Mouse (Mus musculus) intestine, embryonic 15.5 days (tissue): ENCODE data around the gene P2rx7. TPM values are rescaled to one million over a fixed set of nuclear protein-coding genes. Genes with fewer than 3 reads are reported as not detected.

ENCODE experiments used
- ATAC-seq: fragments of 200-750 bp; cut with Nextera tagmentation; 2 replicates; pipeline ENCODE4 v1.8.0; 2017; ENCODE audit warnings: moderate TSS enrichment, moderate library complexity
- H3K27ac ChIP-seq: fragments of 300-500 bp; sonication (generic); 2 replicates; pipeline ENCODE4 v1.5.1; 2015; ENCODE audit warnings: mild to moderate bottlenecking, inconsistent platforms
- H3K27me3 ChIP-seq: fragments of 300-500 bp; sonication (generic); replicated peaks from 2 replicates; pipeline ENCODE4 v1.6.1; 2015; ENCODE audit warnings: inconsistent platforms
- H3K36me3 ChIP-seq: fragments of 300-500 bp; sonication (generic); 2 replicates; pipeline ENCODE4 v1.6.1; 2015; ENCODE audit warnings: inconsistent platforms
- H3K4me1 ChIP-seq: fragments of 300-500 bp; sonication (generic); replicated peaks from 2 replicates; pipeline ENCODE4 v1.6.1; 2015; ENCODE audit warnings: inconsistent platforms
- H3K4me2 ChIP-seq: fragments of 300-500 bp; sonication (generic); replicated peaks from 2 replicates; pipeline ENCODE4 v1.6.1; 2015; ENCODE audit warnings: mild to moderate bottlenecking, inconsistent platforms
- H3K4me3 ChIP-seq: fragments of 300-500 bp; sonication (generic); replicated peaks from 2 replicates; pipeline ENCODE4 v1.5.1; 2015; ENCODE audit warnings: inconsistent platforms
- H3K9ac ChIP-seq: fragments of 300-500 bp; sonication (generic); 2 replicates; pipeline ENCODE4 v1.6.1; 2015; ENCODE audit warnings: inconsistent platforms
- H3K9me3 ChIP-seq: fragments of 300-500 bp; sonication (generic); 2 replicates; pipeline ENCODE4 v1.6.1; 2016; ENCODE audit warnings: inconsistent platforms
- WGBS: fragments of 180-500 bp; shearing (Covaris S2); methylation state at CpG from one replicate; pipeline ENCODE4 v1.1.7; 2015; 5-methylcytosine and 5-hydroxymethylcytosine counted together
- polyA plus RNA-seq: library from polyadenylated mRNA; unstranded; fragments of >200 nt; fragmentation: Nextera tagmentation; extraction: Ambion mirVana; gene quantifications from 2 replicates; pipeline ENCODE4 v1.2.1, GENCODE M21; 2015

P2rx7 gene
- polyA plus RNA-seq, 1 experiment from 2014 or later = 2.5 TPM

DNA sequence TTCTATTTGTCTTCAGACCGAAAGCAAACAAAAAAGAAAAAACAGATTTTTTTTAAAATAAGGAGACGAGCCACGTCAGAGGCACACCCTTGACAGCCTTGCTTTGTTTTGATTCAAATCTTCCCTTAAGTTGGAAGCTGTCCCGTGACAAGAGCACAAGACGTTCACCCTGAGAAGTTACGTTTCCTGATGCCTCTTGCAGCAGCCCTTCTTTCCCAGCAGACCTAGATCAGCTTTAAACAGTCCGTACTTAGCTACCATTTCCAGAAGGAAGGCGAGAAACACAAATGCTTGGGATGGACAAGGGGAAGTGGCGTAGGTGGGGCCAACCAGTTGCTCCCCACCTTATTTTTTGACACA, 55.0 kb downstream of the P2rx7 start:
- ATAC-seq = no peak
- Histone ChIP-seq H3K9me3 (no peaks in the 10 kb centered on the region), H3K9ac (no peak overlapping the region), H3K4me1 (peaks cover 14% of the 10 kb centered on the region), H3K4me3 (no peak overlapping the region), H3K36me3 (no peaks in the 10 kb centered on the region), H3K27ac (no peak overlapping the region), H3K27me3 (no peaks in the 10 kb centered on the region), H3K4me2 (no peak overlapping the region)
- WGBS = 53% methylated on average over 9 of the region's 9 CpGs

DNA sequence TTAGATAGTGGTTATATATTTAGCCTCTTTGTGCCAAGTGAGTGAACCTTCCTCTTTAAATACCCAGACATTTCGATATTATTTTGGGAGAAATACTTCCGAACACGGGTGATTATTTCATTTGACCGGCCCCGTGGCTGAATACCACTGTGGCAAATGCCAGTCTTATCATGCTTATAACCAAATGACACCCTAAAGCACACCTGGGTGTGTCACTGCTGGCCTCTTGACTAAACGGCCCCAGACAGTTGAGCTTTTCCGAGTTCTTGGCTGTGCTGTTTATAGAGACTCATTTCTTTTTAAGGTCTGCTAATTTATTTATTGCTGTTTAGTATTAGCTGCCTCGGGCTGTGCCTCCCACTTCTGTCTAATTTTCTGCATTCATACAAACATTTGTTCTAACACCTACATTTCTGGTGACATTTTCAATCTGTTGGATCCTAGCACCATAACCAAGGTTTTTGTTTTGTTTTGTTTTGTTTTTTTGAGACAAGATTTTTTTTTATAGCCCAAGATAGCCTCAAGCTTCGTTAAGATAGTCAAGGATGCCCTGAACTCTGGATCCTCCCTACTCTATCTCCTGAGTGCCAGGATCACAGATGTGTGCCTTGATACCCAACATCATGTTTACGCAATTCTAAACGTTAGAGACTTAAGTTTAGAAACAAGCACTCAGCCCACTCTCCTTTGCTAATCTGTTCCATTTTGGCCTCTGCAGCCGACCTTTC, 56.6 kb downstream of the P2rx7 start:
- 51% methylated on average over 12 of the region's 12 CpGs for WGBS

DNA sequence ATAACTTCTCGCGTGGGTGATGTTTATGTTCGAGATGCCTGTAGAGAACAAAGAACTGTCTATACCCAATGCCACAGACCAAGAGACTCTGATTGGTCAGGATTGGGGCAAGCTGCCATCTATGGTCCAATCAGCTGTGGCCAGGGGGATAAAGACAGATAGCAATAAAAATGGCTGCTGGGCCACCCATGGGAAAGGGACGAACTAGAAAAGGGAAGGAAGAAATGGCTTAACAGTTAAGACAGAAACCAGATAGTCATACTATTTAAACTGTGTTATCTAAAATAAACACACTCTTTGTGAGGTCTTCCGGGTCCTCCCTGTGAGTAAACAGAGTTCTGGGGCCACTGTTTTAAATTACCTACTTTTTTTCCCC, 57.1 kb downstream of the P2rx7 start:
- no peaks in the 10 kb centered on the region for H3K36me3 ChIP-seq
- peaks cover 14% of the 10 kb centered on the region for H3K4me1 ChIP-seq
- 13% methylated on average over 5 of the region's 5 CpGs for WGBS
- H3K27me3 ChIP-seq = no peaks in the 10 kb centered on the region
- H3K4me2 ChIP-seq = no peak overlapping the region
- no peak overlapping the region for H3K27ac ChIP-seq
- H3K9me3 ChIP-seq = no peaks in the 10 kb centered on the region
- peak; percentile 68 for ATAC-seq
- no peak overlapping the region for H3K4me3 ChIP-seq
- H3K9ac ChIP-seq = no peak overlapping the region

More for the DNA sequence above, 56.6 kb downstream of the P2rx7 start:
- H3K27ac ChIP-seq = no peak overlapping the region
- H3K9ac ChIP-seq = no peak overlapping the region
- no peaks in the 10 kb centered on the region for H3K36me3 ChIP-seq
- peaks cover 14% of the 10 kb centered on the region for H3K4me1 ChIP-seq
- no peaks in the 10 kb centered on the region for H3K9me3 ChIP-seq
- H3K27me3 ChIP-seq = no peaks in the 10 kb centered on the region
- no peak overlapping the region for H3K4me3 ChIP-seq
- ATAC-seq = no peak
- no peak overlapping the region for H3K4me2 ChIP-seq

DNA sequence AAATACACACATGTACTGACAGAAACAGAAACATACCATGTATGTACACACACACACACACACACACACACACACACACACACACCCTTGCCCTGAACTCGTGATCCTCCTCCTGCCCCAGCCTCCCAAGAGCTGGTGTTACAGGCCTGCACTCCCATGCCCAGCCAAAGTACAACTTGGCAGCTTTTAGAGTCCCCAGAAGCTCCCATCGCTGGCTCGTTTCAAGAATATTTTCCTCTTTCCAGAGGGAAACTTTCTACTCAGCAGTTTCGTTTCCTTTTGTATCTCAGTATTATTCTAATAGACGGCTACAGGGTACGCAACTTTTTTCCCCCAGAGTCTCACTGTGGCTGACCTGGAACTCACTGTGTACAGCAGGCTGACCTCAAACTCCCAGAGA, 58.4 kb downstream of the P2rx7 start:
- Histone ChIP-seq H3K36me3 (no peaks in the 10 kb centered on the region), H3K4me2 (no peak overlapping the region), H3K27me3 (no peaks in the 10 kb centered on the region), H3K4me1 (peaks cover 14% of the 10 kb centered on the region), H3K27ac (no peak overlapping the region), H3K9ac (no peak overlapping the region), H3K4me3 (no peak overlapping the region), H3K9me3 (no peaks in the 10 kb centered on the region)
- ATAC-seq = no peak
- 73% methylated on average over 6 of the region's 6 CpGs for WGBS

DNA sequence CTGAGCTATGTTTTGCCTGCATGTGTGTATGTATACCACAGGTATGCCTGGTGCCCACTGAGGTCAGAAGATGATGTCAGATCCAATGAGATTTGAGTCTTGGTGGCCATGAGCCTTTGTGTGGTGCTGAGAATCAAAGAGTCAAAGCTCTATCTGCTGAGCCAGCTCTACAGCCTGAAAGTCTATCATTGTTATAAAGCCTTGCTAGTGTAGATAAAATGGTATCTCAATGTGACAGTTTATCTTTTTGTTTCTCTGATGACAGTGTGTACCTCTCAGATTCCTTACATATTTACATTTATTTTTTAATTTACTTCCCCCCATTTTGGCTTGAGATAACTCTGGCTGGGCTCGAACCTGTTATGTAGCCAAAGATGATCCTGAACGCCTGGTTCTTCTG, 59.9 kb downstream of the P2rx7 start:
- Histone ChIP-seq H3K36me3 (no peaks in the 10 kb centered on the region), H3K9ac (no peak overlapping the region), H3K27ac (no peak overlapping the region), H3K4me3 (no peak overlapping the region), H3K27me3 (no peaks in the 10 kb centered on the region), H3K4me1 (peaks cover 14% of the 10 kb centered on the region), H3K4me2 (no peak overlapping the region), H3K9me3 (no peaks in the 10 kb centered on the region)
- no peak for ATAC-seq
- 77% methylated on average over 2 of the region's 2 CpGs for WGBS

DNA sequence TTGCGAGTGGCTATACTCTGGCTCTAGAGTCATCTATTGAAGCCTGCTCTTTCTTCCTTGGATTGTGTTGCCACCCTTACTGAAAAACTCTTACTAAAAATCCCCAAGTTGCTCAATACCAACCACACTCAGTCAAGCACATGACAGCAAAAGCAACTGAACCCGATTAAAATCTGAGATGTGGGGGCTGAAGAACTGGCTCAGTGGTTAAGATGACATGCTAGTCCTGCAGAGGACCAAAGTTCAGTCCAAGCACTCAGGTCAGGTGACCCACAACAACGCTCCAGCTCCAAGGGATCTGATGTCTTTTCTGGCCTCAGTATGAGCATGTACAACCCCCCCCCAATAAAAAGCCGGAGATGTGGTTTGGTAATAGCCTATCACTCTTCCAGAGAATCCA, 60.9 kb downstream of the P2rx7 start:
- Histone ChIP-seq H3K9ac (no peak overlapping the region), H3K27ac (no peak overlapping the region), H3K36me3 (no peaks in the 10 kb centered on the region), H3K9me3 (no peaks in the 10 kb centered on the region), H3K4me3 (no peak overlapping the region), H3K27me3 (no peaks in the 10 kb centered on the region), H3K4me1 (peaks cover 9% of the 10 kb centered on the region; the same call in 1 of the 2 replicates), H3K4me2 (no peak overlapping the region)
- ATAC-seq = no peak
- WGBS = 76% methylated on average over 4 of the region's 4 CpGs

DNA sequence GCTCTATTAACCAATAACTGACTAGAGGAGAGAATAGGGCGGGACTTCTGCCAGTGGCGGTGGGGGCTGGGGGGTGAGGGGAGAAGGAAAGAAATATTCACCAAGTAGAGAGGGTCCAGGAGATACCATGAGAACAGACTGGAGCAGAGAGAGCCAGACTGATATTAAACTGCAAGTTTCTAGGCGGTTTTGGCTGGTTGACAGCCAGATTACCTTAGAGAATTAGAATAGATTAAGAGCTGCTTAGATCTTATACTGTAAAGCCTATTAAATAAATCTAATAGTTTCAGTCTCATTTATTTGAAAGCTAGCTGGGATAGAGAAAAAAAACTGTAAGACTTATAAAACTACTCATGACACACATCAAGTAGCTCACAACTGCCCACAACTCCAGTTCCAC, 61.5 kb downstream of the P2rx7 start:
- Histone ChIP-seq H3K9me3 (no peaks in the 10 kb centered on the region), H3K27me3 (no peaks in the 10 kb centered on the region), H3K4me2 (no peak overlapping the region), H3K4me3 (no peak overlapping the region), H3K27ac (no peak overlapping the region), H3K9ac (no peak overlapping the region), H3K36me3 (no peaks in the 10 kb centered on the region), H3K4me1 (peaks cover 9% of the 10 kb centered on the region; the same call in 1 of the 2 replicates)
- ATAC-seq = no peak
- 87% methylated on average over 3 of the region's 3 CpGs for WGBS

DNA sequence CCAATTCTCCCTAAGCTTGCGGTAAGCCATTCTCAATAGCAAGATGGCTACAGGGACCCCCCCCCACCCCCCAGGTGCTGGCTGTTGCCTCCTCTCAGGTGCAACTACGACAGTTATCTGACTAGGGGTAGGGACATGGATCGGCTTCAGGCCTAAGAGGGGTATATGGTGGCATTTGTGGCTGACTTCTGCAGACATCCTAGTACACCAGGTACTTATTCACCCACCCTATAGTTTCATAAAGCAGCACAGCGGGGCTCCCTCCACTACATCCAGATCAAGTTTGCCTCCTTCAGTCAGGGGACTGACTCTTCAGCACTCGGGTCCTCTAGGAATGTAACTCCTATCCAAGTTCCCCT, 63.2 kb downstream of the P2rx7 start:
- ATAC-seq = peak; percentile 18

DNA sequence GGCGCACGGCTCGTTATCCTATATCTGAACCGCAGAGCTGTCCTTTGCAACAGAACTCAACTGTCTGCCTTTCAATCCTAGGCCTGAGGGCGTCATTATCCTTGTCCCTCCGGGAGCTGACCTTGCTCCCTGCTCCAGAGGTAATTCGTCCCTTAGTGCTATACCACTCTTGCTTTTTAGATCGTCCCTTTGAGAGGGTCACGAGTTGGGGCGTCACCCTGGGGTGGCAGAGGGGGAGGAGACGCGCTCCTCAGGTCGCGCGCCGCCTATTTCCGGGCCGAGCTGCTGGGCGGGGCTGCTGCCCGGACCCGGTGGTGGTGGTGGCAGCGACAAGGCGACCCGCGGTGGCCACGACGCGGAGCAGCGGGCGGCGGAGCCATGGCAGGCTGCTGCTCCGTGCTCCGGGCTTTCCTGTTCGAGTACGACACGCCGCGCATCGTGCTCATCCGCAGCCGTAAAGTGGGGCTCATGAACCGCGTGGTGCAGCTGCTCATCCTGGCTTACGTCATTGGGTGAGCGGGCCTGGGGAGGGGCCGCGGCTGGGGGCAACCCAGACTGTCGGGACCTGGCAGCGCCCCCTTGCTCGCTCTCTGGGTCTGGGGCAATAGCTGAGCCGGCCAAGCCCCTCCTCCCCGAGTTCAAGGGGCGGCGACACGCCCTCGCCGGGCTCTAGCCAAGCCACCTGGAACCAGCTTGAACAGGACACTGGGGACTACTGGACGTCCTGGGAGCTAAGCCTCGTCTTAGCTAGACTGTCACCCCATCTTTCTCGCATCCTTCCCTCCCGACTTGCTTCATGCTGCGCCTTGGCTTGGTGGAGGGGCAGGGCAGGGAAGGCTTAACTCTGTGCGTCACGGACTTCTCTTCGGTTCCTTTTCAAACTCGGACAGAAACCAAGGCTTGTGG, 63.8 kb downstream of the P2rx7 start, which contains the start of gene P2rx4:
Gene P2rx4 (plus strand): TSS at position 269 of the 906 bp plus-strand sequence.
- Histone ChIP-seq H3K4me1 (0 out of 2 replicates have a peak, but pooled peaks cover 4% of the 10 kb centered on the region), H3K27me3 (no peaks in the 10 kb centered on the region), H3K4me2 (peak within 1 kb of the TSS; percentile 94), H3K9me3 (no peaks in the 10 kb centered on the region), H3K27ac (peak within 1 kb of the TSS; percentile 78), H3K36me3 (no peaks in the 10 kb centered on the region), H3K9ac (peak within 1 kb of the TSS; percentile 60), H3K4me3 (peak within 1 kb of the TSS; percentile 70)
- ATAC-seq = peak; percentile 92
- 2% methylated on average over 65 of the region's 66 CpGs for WGBS

More for the DNA sequence above, 63.2 kb downstream of the P2rx7 start:
- peak overlapping the region; percentile 60 for H3K9ac ChIP-seq
- no peaks in the 10 kb centered on the region for H3K27me3 ChIP-seq
- H3K4me2 ChIP-seq = peak overlapping the region; percentile 94
- no peaks in the 10 kb centered on the region for H3K36me3 ChIP-seq
- H3K4me3 ChIP-seq = peak overlapping the region; percentile 70
- H3K9me3 ChIP-seq = no peaks in the 10 kb centered on the region
- 40% methylated on average over 5 of the region's 5 CpGs for WGBS
- 0 out of 2 replicates have a peak, but pooled peaks cover 4% of the 10 kb centered on the region for H3K4me1 ChIP-seq
- peak overlapping the region; percentile 78 for H3K27ac ChIP-seq

DNA sequence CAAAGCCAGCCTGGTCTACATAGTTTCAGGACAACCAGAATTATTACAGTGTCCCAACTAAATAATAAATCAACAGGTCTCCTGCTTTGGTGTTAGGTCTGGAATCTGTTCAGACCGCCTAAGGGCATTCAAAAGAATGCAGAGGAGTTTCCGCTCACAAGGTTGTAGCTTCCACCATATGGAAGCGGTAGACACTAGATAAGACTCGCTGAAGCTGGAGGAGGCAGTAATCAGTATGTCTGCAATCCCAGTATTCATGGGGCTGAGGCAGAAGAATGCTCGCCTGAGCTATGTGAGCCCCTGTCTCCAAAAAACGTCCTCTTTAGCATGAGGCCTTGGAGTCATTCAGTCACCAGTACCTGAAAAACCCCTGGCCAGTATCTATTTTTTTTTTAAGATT, 65.1 kb downstream of the P2rx7 start:
- Histone ChIP-seq H3K27ac (no peak overlapping the region), H3K27me3 (no peaks in the 10 kb centered on the region), H3K4me2 (no peak overlapping the region), H3K4me3 (no peak overlapping the region), H3K9me3 (no peaks in the 10 kb centered on the region), H3K4me1 (0 out of 2 replicates have a peak, but pooled peaks cover 4% of the 10 kb centered on the region), H3K36me3 (no peaks in the 10 kb centered on the region), H3K9ac (no peak overlapping the region)
- ATAC-seq = no peak
- 68% methylated on average over 6 of the region's 6 CpGs for WGBS

DNA sequence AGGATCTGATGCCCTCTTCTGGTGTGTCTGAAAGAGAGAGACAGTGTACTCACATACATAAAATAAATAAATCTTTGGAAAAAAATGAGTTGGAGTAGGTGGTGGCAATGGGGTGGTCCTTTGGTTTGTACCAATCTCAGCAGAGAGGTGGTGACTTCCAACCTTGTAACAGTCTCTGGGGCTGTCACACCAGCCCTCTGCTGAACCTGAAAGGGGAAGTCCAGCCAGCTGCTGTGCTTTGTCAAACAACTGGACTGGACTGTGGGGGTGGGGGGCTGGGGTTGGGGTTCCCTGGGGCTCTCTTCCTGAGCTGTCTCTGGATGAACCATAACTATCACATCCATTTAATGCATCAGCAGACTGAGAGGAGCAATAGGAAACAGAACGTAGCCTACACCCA, 72.0 kb downstream of the P2rx7 start:
- no peak for ATAC-seq
- no peak overlapping the region for H3K27ac ChIP-seq
- no peaks in the 10 kb centered on the region for H3K27me3 ChIP-seq
- H3K9ac ChIP-seq = no peak overlapping the region
- WGBS = 61% methylated on average over 1 of the region's 1 CpGs
- H3K36me3 ChIP-seq = no peaks in the 10 kb centered on the region
- no peaks in the 10 kb centered on the region for H3K9me3 ChIP-seq
- H3K4me1 ChIP-seq = no peaks in the 10 kb centered on the region
- H3K4me3 ChIP-seq = no peak overlapping the region
- H3K4me2 ChIP-seq = no peak overlapping the region

DNA sequence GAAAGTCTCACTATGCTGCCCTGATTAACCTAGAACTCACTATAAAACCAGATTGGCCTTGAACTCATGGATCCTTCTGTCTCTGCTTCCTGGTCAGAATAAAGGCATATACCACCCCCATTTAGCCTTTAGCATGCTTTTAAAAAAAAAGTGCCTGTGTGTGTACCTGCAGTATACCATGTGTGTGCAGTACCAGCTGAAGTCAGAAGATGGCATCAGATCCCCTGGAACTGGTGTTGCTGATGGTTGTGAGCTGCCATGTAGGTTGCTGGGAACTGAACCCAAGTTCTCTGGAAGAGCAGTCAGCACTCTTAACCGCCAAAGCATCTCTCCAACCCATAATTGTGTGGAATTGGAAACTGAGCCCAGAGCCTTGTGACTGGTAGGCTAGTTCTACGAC, 73.1 kb downstream of the P2rx7 start:
- no peaks in the 10 kb centered on the region for H3K4me1 ChIP-seq
- no peaks in the 10 kb centered on the region for H3K9me3 ChIP-seq
- no peaks in the 10 kb centered on the region for H3K36me3 ChIP-seq
- 92% methylated on average over 2 of the region's 2 CpGs for WGBS
- no peak overlapping the region for H3K4me3 ChIP-seq
- no peak overlapping the region for H3K4me2 ChIP-seq
- no peak overlapping the region for H3K9ac ChIP-seq
- no peak for ATAC-seq
- H3K27ac ChIP-seq = no peak overlapping the region
- H3K27me3 ChIP-seq = no peaks in the 10 kb centered on the region
